Mouse (Mus musculus) hindbrain, embryonic 12.5 days (tissue): ENCODE measurements at regions not wholly inside any gene's neighbourhood (a gene's known extent, or its start where the extent isn't known, plus 50 kb on each side); places are given as distances from the start of the nearest gene placed in this dataset.

Experiments used
- ATAC-seq: fragments of 200-750 bp; cut with Nextera tagmentation; 2 replicates; pipeline ENCODE4 v1.8.0; 2017; ENCODE audit warnings: moderate TSS enrichment; ENCODE audit not compliant: low FRiP score
- H3K27ac ChIP-seq: fragments of 300-500 bp; sonication (generic); 2 replicates; pipeline ENCODE4 v1.5.1; 2016; ENCODE audit warnings: mild to moderate bottlenecking
- H3K27me3 ChIP-seq: fragments of 300-500 bp; sonication (generic); 2 replicates; pipeline ENCODE4 v1.6.1; 2016; ENCODE audit warnings: mild to moderate bottlenecking
- H3K36me3 ChIP-seq: fragments of 300-500 bp; sonication (generic); 2 replicates; pipeline ENCODE4 v1.6.1; 2016; ENCODE audit warnings: mild to moderate bottlenecking
- H3K4me1 ChIP-seq: fragments of 300-500 bp; sonication (generic); 2 replicates; pipeline ENCODE4 v1.6.1; 2016
- H3K4me2 ChIP-seq: fragments of 300-500 bp; sonication (generic); replicated peaks from 2 replicates; pipeline ENCODE4 v1.6.1; 2016; ENCODE audit warnings: mild to moderate bottlenecking
- H3K4me3 ChIP-seq: fragments of 300-500 bp; sonication (generic); 2 replicates; pipeline ENCODE4 v1.5.1; 2016; ENCODE audit warnings: mild to moderate bottlenecking
- H3K9ac ChIP-seq: fragments of 300-500 bp; sonication (generic); 2 replicates; pipeline ENCODE4 v1.6.1; 2016; ENCODE audit warnings: mild to moderate bottlenecking, moderate library complexity
- H3K9me3 ChIP-seq: fragments of 300-500 bp; sonication (generic); replicated peaks from 2 replicates; pipeline ENCODE4 v1.6.1; 2016; ENCODE audit warnings: mild to moderate bottlenecking
- WGBS: fragments of 180-500 bp; shearing (Covaris S2); methylation state at CpG from one replicate; pipeline ENCODE4 v1.1.7; 2016; 5-methylcytosine and 5-hydroxymethylcytosine counted together

DNA sequence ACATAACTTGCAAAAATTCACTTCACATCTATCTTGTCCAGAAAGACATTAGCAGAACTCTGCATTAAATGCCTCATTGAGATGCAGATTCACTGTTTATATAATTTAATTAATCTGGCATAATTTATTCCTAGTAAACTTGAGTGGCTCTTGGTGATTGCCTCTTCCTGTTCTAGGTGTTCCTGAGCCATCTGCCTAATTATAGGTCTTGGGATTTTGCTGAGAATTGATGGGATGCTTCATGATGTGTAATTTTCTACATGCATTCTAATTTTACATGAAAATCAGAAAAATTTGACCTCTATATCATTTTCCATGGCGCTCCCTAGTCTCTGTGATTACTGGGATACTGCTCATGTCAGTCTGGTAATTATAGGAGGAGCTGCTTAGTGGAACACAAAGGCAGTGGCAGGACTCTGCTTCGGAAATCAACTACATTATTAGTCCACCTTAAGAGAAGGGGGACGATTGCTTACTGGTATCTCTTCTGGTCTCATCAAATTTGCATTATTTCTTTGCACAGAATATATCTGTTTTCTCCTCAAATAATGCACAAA lies 131.6 kb upstream of the Nova1 start:
- WGBS, result 70% methylated on average over 3 of the region's 3 CpGs
- no peak overlapping the region for H3K27ac ChIP-seq
- no peak overlapping the region for H3K9ac ChIP-seq
- no peak overlapping the region for H3K4me2 ChIP-seq
- H3K4me1 ChIP-seq, result no peaks in the 10 kb centered on the region
- H3K27me3 ChIP-seq, result no peaks in the 10 kb centered on the region
- no peaks in the 10 kb centered on the region for H3K36me3 ChIP-seq
- no peaks in the 10 kb centered on the region for H3K9me3 ChIP-seq
- no peak overlapping the region for H3K4me3 ChIP-seq
- no peak for ATAC-seq

DNA sequence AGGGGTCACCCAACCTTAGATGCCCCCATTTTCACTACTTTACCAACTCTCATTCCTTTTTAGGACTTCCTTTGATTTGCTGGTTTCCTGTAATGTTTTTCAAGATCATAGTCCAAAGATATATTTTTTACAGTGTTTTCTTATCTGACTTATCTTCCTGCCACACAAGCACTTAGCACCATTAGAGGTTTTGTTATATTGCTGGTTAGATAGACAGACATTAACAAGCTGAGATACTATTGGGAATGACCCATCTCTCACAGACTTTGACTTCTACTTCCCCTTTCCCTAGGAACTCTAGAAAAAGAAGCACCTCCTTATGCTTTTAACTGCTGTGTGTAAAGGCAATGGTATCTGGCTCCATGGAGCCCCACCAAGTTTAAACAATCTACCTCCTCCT lies 127.0 kb upstream of the Nova1 start:
- Histone ChIP-seq H3K9me3 (no peaks in the 10 kb centered on the region), H3K27ac (no peak overlapping the region), H3K4me3 (no peak overlapping the region), H3K4me1 (no peaks in the 10 kb centered on the region), H3K9ac (no peak overlapping the region), H3K27me3 (no peaks in the 10 kb centered on the region), H3K4me2 (no peak overlapping the region), H3K36me3 (no peaks in the 10 kb centered on the region)
- no peak for ATAC-seq

DNA sequence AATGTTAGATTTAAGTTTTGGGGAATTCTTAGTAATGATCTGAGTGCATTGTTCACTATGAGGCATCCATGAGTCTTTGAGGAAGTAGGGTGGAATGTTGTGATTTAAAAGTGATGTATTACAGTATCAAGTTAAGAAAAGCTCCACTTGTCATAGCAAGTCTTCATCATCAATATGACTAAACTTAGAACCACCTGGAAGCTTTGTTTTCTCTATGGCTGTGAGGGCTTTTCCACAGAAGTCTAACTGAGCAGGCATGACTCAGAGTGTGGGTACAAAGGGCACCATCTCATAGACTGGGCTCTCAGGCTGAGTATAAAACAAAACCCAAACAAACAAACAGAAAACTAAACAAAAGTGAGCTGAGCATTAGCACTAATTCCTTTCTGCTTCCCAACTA lies 112.4 kb upstream of the Nova1 start:
- no peaks in the 10 kb centered on the region for H3K27me3 ChIP-seq
- H3K4me2 ChIP-seq, result no peak overlapping the region
- no peak overlapping the region for H3K9ac ChIP-seq
- ATAC-seq, result no peak
- no peaks in the 10 kb centered on the region for H3K9me3 ChIP-seq
- H3K4me3 ChIP-seq, result no peak overlapping the region
- H3K27ac ChIP-seq, result no peak overlapping the region
- no peaks in the 10 kb centered on the region for H3K4me1 ChIP-seq
- no peaks in the 10 kb centered on the region for H3K36me3 ChIP-seq

DNA sequence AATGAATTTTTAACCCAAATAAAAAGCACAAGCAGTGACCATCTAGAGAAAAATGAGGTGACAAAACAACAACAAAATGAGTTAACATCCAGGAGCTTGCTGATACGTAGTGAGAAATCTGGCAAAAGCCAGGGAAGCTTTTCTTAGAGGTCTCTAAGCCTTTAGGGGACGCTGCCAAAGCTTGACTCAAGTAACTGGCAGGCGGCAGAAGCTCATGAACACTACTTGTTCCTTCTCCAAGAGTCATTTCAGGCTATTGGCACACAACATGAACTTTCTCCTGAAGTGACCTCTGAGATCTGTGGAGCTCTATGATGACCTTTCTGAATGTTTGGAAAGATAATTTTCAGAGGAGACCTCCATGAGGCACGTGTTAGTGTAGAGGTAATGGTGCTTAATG lies 98.6 kb upstream of the Nova1 start:
- ATAC-seq, result no peak
- 69% methylated on average over 4 of the region's 4 CpGs for WGBS

DNA sequence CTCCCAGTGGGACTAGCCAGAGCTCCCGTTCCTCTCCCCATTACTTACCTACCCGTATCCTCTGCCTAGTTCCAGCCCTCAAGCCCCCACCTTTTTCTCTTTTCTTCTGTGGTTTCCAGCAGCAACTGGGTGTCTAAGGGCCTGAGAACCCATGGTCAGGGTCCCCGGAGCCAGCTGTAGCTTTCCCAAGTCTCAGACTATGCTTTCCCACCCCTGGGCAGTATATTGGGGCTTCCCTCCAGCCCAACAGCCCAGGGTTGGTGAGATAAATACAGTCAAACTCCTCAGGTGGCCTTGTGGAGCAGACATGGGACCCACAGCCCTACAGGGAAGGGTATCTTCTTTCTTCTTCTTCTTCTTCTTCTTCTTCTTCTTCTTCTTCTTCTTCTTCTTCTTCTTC lies 59.4 kb upstream of the Nova1 start:
- Histone ChIP-seq H3K9me3 (no peaks in the 10 kb centered on the region), H3K36me3 (no peaks in the 10 kb centered on the region), H3K9ac (no peak overlapping the region), H3K4me3 (no peak overlapping the region), H3K4me2 (no peak overlapping the region), H3K27ac (no peak overlapping the region), H3K27me3 (no peaks in the 10 kb centered on the region), H3K4me1 (no peaks in the 10 kb centered on the region)
- ATAC-seq, result no peak
- WGBS, result 84% methylated on average over 3 of the region's 3 CpGs

More for the DNA sequence above, 98.6 kb upstream of the Nova1 start:
- Histone ChIP-seq H3K27ac (no peak overlapping the region), H3K27me3 (no peaks in the 10 kb centered on the region), H3K36me3 (no peaks in the 10 kb centered on the region), H3K9ac (no peak overlapping the region), H3K9me3 (no peaks in the 10 kb centered on the region), H3K4me3 (no peak overlapping the region), H3K4me1 (no peaks in the 10 kb centered on the region), H3K4me2 (no peak overlapping the region)

DNA sequence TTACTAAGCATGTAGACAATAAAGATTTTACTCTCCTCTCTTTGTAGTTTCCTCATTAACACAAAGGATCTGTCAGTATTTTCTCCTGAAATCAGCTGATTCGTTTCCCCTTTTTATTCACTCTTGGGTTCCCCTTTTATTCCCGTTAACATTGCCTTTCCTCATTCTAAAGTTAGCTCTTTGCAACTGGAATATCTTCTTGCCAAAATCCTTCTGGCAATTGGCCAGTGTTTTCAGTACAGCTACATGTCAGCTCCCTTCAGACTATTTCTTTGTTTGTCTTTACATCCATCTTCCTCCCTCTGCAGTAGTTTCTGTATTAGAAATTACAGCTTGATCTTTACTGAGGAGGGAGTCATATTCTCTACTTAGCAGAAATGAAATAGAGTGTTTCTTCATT lies 51.4 kb upstream of the Nova1 start:
- no peak overlapping the region for H3K4me3 ChIP-seq
- ATAC-seq, result no peak
- H3K4me2 ChIP-seq, result no peak overlapping the region
- no peaks in the 10 kb centered on the region for H3K27me3 ChIP-seq
- H3K9ac ChIP-seq, result no peak overlapping the region
- 48% methylated on average over 2 of the region's 2 CpGs for WGBS
- no peaks in the 10 kb centered on the region for H3K4me1 ChIP-seq
- no peaks in the 10 kb centered on the region for H3K36me3 ChIP-seq
- no peak overlapping the region for H3K27ac ChIP-seq
- H3K9me3 ChIP-seq, result no peaks in the 10 kb centered on the region
